Mouse (Mus musculus): ENCODE measurements around the gene St6gal1.

Gene St6gal1

DNA sequence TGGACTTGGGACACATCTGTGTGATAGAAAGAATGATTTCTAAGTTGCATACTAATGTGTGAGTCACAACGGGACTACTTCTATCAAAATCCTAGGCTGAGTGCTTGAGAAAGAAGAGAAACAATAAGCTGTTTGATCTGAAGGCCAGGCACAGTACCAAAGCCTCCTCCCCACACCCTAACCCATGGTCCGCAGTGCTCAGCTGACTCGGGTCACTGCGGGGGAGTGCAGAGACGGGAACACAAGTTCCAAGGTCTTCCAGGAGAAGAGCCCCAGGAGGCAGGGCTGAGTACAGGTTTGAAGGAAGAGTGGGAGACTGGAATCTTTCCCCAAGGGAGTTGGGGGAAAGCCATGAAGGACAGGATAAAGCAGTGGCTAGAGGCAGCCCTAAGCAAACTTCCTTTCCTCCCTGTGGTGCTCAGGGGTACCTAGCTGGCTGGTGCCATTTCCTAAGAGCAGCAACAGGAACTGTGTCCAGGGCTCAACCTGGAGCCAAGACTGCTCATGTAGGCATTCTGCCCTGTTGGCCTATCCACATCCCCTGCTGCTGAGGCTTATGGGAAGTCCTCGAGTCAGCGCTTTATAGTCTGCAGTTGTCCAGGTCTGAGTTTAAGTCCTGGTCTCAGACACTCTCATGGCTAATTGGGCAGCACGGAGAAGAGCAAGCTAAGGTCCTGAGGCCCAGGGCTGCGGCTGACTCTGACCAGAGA, 48.1 kb downstream of the St6gal1 start:
- no peak for DNase-seq (ENCODE audit: low read depth, low spot score)

DNA sequence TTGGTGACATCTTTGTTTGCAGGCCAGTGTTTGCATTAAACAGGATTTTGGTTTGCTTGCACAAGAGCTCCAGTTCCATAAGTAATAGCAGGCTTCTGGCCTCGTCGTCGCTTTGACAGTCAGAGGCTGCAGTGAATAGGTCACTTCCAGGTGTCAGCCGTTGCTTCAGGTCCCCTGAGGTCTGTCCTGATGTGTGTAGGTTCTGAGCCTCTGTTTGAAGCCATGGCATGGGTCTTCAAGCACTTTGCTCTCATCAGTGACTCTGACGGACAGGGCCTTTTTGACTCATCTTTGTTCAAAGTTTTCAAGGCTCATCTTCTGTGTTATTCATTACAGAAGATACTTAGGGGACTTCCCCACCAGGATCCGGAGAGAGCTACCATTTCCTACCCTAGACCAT, 49.5 kb downstream of the St6gal1 start:
- no peak for DNase-seq (ENCODE audit: low read depth, low spot score)

DNA sequence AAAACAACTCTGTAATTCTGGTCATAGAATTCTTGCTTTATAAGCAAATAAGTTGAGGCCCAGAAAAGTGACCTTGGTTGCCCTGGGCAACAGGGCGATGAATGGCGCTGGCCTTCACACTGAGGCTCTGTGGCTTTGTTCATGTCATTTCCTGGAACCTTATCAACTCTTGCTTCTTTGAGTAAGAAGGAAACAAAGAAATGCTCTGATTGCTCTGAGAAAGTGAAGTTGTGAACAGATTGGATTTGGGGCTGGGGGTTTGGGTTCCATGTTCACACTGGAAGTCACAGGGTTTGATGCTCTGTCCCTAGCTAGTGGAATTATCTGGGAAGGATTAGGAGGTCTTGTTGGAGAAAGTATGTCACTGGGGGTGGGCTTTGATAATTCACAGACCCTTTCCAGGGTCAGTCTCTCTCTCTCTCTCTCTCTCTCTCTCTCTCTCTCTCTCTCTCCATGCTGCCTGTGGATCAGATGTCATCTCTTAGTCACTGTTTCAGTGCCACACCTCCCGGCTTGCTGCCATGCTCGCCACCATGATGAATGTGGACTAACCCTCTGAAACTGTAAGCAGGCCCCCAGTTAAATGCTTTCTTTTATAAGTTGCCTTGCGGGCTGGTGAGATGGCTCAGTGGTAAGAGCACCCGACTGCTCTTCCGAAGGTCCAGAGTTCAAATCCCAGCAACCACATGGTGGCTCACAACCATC, 50.2 kb downstream of the St6gal1 start:
- no peak for DNase-seq (ENCODE audit: low read depth, low spot score)

DNA sequence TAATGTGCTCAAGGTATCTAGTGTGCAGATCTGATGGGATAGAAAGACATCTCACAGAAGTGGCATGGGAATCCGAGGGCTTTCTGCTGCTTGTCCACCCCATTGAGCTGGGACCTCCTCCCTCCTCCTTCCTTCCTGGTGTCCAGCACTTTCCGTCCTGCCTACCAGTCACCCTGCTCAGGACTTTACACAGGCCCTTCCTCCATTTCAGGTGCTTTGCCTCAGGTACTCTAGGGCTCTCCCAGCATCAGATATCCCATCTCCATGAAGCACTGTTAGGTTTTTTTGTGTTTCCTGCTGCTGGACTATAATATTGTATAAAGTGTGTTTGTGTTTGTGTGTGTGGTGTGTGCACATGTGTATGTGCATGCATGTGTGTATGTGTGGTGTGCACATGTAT, 51.1 kb downstream of the St6gal1 start:
- no peak for DNase-seq (ENCODE audit: low read depth, low spot score)

DNA sequence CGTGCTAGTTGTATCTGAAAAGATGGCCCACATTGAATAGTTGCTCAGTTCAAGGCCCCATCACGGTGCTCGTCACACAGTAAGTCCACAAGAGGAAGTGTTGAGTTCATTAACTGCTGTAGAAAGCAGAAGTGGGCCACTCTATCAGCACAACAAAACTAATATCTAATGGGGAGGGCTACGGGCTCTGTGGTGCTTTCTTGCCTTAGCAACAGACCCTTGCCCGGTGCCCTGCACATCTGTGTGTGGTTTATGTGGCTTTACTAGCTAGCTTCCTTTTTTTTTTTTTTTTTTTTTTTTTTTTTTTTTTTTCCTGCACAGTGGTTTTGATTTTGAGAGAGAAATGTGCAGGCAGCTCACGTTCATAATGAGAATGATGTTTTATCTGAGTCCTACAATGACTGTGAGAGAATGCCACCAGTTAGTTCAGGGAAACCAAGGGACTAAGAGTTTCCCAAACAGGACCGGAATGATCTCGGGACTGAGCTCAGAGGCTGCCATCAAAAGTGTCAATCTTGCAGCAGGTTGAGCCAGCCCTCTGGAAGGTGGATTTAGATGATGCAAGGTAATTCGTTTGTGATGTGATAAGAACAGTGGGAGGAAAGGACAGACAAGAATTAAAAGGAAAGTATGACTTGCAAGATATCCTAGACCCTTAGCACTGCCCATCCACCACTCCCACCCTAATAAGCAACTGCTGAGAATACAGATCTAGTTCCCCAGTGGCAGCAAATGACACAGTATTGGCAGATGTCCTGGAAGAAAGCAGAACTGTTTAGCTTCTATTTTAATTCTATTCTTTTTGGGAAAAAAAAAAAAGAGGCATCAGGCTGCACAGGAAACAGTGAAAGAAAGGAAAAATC, 55.6 kb downstream of the St6gal1 start:
- no peak for DNase-seq (ENCODE audit: low read depth, low spot score)

DNA sequence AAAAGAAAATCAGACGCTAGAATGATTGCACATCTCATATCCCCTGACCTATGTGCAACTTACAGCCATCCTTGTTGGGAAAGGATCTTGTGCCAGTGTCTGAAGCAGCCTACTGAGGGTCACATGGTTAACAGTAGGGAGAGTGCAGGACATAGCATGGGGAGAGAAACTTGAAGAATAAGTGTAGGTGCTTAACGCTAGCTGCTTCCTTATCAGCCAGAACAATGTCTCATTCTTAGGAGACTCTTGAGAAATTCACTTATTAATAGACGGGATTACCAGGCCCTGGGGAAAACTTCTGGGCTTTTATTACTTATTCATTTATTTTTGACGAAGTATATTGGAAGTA, 56.2 kb downstream of the St6gal1 start:
- DNase-seq (ENCODE audit: low read depth, low spot score): no peak

DNA sequence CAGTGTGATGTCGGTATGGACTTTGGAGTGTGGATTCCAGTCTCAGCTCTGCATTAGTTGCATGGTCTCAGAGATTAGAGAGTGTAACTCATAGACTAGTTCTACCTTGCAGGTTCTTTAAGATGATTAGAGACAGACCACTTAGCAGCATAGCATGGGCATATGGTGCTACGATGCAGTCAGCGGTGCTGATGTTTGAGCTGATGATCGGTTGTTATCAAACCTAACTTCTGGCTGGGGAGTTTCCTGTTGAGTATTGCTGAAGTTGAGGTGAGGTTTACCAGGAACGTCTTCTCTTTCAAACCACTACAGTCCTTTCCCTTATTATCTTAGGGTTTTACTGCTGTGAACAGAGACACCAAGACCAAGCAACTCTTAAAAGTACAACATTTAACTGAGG, 57.7 kb downstream of the St6gal1 start:
- no peak for DNase-seq (ENCODE audit: low read depth, low spot score)

DNA sequence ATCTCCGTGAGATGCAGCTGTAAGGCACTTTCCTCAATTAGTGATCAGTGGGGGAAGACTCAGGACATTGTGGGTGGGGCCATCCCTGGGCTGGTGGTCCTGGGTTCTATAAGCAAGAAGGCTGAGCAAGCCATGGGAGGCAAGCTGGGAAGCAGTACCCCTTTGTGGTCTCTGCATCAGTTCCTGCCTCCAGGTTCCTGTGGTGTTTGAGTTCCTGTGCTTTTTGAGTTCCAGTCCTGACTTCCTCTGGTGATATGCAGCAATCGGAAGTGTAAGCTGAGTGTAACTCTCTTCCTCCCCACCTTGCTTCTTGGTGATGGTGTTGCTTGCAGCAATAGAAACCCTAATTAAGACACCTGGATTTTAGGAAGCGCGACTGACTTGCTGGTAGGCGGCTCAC, 58.4 kb downstream of the St6gal1 start:
- no peak for DNase-seq (ENCODE audit: low read depth, low spot score)

DNA sequence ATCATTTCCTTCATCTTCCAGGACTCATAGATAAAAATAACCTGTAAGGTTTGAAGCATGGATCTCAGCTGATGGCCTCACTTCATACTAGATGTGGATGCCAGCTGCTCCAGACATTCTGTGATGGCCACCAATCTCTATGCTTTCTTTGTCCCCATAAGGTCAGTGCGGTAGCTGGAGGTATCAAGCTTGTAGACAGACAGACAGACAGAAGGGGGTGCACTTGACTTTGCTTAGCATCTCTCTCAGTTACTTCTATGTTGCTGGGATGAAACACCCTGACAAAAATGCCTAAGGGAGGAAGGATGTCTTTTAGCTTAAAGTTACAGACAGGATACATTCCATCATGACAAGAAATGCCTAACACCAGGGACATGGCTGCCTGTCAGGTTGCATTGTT, 59.1 kb downstream of the St6gal1 start:
- DNase-seq (ENCODE audit: low read depth, low spot score): no peak

DNA sequence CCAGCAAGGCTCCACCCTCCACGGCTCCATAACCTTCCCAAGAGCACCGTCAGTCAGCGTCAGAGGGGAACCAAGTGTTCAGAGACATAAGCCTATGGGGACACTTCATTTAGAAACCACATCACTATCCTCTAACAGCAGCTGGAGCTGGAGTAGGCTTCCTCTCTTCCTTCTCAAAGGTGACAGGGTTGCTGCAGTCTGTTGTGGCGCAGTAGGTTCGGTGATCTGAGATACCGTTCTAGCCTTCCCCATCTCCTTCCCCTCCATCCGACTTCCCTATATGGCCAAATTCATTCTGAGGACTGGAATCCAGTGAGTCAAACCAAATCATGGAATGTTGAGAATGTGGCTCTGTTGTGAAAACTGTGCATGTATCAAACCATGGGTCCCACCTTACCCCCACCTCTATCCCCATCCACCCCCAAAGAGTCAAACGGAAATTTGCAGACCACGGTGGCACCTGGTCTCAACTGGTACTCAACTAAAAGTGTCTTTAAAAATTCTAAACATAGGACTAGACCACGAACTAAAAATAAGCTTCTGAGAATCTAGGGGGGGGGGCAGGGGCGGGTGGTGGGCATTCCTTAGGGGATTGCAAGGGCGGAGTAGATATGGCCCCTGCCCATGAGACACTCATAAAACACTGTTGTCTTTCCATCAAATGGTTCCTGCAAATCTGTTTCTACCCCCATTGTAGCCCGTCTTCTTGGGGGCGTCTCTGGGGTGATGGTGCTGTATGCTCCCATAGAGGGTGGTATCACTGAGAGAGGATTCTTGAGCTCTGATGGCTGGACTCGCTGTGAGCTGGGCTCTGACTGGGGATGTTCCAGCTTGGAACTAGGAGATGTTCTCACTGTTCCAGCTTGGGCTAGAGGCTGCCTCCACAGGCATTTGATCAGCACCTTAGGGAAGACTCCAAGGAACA, 60.2 kb downstream of the St6gal1 start:
- no peak for DNase-seq (ENCODE audit: low read depth, low spot score)

DNA sequence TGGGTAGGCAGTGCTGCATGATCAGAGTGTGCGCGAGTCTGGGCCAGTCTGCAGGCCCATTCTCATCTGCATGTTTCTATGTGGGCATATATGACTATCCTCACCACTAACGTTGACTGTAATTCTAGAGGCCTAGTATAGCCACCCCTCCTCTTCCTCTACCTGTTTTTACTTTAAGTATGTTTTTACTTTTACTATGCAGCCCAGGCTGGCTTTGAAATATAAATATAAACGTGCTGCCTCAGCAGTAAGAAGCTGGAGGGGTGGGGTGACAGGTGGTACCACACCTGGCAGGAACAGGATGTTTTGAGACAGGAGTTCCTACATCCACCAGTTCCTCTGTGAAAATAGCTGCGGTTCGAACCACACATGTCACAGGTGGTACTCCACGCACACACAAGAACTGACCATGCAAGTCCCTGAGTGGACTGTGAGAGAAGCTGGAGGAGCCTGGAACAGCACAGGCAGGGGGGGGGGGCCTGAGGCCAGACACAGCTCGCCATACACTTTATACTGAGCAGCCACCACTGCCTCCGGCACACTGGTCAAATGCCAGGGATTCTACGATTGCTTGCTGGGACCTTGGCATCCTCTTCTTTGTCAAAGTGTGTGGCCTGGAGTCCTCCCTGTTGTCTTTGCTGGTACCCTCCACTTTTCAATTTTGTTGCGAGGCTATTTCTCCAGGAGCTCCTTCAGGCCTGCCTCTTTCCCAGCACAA, 62.0 kb downstream of the St6gal1 start:
- no peak for DNase-seq (ENCODE audit: low read depth, low spot score)

DNA sequence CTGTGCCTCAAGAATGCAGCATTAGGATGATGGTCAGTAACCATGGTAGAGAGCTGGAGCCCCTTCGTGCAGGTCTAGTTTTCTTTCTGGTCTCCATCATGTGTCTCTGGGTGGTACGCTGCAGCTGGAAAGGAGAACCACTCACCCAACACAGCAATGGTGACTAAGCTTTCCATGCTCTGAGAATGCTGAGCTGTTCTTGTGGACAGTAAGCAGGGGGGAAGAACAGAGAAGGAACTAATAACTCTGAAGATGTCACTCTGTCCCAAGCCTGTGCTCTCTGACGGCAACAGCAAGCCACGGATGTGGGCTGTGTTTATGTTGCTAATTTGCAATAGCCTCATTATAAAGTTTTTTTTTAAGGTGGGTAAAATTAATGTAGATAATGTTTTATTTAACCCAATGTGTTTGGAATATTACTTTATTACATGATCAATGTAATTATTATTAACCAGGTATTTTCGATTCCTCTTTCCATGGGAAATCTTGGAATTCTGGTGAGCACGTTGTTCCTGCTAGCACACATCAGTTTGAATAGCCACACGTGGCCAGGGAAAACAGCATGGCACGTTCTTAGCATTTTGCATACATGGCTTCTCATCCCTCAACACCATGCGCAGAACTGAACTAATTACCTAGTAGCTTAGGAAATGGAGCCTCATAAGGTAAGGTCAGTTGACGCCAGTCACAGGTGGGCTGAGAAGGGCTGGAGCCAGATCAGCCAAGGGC, 62.9 kb downstream of the St6gal1 start:
- no peak for DNase-seq (ENCODE audit: low read depth, low spot score)

DNA sequence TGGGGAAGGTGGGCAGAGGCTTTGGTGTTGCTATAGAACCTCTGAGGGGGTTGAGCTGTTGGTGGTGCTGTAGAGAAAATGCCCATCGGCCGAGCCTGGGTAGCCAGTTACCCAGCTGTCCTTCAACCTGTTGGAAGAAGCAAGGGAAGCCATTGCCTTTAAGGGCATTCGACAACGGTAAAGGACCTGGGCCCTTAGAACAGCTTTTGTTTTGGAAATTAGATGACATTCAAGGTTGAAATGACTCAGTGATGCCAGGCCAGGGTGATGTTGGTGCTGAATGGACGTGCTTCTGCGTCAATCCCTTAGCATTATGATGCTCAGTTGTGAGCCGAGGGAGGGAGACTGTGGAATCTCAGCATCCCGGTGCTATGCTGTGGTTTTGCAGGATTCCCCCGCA, 63.6 kb downstream of the St6gal1 start:
- DNase-seq (ENCODE audit: low read depth, low spot score): no peak

DNA sequence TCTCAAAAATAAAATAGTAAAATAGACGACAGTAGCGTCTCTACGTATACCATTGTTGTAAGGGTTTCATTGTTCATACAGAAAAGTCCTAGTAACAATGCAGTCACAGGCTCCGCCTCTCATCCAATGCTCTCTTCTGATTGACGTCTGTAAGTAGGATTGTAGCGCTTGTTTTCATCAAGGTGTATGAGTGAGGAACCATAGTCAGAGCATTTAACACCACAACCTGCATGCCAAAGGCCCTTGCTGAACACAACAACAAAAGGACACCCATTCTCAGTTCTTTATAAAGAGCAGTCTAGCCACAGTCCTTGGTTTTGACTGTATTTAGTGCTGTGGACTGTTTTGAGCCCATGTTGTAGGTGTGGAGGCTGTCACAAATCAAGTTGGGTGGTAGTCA, 64.9 kb downstream of the St6gal1 start:
- no peak for DNase-seq (ENCODE audit: low read depth, low spot score)

DNA sequence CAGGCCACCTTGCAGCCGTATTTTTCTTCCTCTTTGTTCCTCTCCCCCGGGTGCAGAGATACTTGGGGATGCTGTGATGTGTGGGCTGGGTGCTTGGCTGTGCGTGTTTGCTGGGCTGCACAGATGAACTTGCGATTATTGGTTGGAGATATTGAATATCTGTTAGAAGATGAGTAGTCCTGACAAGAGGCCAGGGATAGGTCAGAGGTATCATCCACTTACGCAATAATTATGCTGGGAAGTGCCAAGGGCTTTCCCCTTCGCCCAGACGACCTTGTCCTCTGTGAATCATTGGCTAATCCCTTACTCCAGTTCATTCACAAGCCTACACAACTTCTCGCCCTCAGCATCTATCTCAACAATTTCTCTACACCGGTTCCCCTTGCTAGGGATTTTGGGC, 65.6 kb downstream of the St6gal1 start:
- no peak for DNase-seq (ENCODE audit: low read depth, low spot score)

DNA sequence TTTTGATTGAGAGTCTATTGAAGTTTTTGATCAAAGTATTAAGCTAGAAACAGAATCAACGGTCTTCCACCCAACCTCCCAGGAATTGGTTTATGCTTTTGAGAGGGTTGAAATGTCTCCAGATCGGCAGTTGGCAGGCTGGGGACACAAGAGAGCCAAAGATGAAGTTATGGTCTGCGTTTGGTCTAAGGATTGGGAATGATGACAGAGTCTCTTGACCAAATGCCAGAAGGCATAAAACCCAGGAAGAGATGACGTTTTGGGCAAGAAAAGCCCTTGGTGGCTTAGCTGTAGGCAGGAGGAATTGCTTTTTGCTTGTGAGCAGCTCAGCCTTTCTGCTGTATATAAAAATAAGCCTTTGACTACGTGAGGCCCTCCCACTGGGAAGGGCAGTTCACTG, 67.0 kb downstream of the St6gal1 start:
- no peak for DNase-seq (ENCODE audit: low read depth, low spot score)

DNA sequence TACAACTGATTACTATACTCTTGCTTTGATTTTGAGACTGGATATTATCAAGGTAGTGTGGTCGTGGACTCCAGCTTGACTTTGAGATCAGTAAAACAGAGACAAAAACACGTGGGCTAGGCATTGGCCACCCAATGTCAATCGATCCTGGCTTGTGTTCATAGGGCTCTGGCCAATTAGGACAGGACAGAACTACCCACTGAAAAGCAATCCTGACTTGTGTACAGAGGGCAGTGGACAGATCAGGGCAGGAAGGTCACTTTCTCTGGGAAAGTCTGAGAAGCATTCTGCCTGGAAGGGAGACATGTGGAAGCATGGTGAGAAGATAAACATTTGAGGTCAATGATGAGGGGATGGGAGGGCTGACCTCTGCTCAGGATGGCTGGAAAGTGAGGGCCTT, 69.7 kb downstream of the St6gal1 start:
- no peak for DNase-seq (ENCODE audit: low read depth, low spot score)

DNA sequence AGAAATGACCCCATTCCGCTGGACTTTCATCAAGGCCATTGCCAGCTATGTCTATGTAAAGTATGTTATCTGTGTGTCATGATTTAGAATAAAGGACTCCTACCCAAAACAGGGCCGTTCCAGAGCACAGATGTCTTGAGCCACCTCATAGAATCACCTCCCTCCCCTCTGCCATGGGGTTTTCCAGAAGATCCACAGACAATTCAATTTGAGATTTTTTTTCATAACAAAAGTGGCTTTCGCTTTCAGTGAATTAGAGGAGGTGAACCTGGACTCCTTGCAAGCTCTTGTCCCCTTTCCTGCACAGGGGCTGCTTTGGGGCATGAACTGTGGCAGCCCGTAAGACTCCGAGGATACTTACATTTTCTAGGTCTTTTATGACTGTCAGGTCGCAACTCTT, 70.2 kb downstream of the St6gal1 start:
- DNase-seq (ENCODE audit: low read depth, low spot score): no peak

DNA sequence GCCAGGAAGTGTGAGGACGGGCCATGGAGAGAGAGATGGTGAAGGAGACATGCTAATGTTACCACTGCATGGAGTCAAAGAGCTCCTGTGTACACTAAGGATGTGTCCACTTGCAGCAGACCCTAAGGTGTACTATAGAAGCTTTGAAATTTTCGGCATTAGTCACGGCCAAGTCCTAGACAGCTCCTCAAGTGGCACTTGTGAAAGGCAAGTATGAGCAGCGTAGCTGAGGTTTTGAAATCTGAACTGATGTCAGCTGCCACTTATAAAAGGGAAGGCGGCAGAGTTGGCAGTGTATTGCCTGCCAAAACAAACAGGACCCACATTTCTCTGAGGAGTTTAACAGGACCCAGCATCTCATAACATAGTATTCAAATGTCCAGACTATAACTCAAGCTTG, 71.2 kb downstream of the St6gal1 start:
- no peak for DNase-seq (ENCODE audit: low read depth, low spot score)

DNA sequence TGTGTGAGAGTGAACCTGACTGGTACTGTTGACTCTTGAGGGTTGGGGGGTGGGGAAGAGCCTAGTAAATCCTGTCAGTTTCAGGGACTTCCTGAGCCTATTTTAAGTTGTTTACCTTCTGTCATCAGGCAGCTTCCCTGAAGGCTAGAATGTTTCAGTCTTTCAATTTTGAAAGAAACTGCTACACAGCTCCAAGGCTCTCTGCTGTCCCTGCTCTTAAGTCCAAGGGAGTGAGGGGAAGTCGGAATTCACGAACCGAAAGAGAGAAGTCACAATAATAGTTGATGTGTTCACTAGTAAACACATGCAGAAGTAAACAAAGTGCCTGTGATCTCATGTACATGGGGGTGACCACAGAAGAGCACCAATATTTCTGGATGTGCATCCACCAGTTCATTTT, 72.2 kb downstream of the St6gal1 start:
- DNase-seq (ENCODE audit: low read depth, low spot score): no peak

All from WW6 (cell line).